Mouse (Mus musculus) kidney, postnatal 4 days (tissue): ENCODE results near the gene Fxyd1.

Experiments used
- DNase-seq, 2 experiments: peaks; one replicate each; pipeline ENCODE4 v3.0.0; 2021; ENCODE audit warnings: mixed read lengths in 2 of 2

The Fxyd1 gene

GRCm38 (mm10) chr7:31008175-31008574 is 48.8 kb downstream of the Fxyd1 start:
- DNase-seq, result peak; percentile 5 to 10

- no peak for DNase-seq
Observed at GRCm38 (mm10) chr7:31007775-31008174, 49.2 kb downstream of the Fxyd1 start.

GRCm38 (mm10) chr7:31002650-31003049 is 54.3 kb downstream of the Fxyd1 start:
- DNase-seq, result peak; percentile 7 to 19
